Mouse (Mus musculus): ENCODE measurements around the gene Dazap2. TPM values are rescaled to one million over a fixed set of nuclear protein-coding genes. Genes with fewer than 3 reads are reported as not detected.

Dazap2 gene
- polyA plus RNA-seq, 1 experiment from 2014 or later, result 189 TPM

DNA sequence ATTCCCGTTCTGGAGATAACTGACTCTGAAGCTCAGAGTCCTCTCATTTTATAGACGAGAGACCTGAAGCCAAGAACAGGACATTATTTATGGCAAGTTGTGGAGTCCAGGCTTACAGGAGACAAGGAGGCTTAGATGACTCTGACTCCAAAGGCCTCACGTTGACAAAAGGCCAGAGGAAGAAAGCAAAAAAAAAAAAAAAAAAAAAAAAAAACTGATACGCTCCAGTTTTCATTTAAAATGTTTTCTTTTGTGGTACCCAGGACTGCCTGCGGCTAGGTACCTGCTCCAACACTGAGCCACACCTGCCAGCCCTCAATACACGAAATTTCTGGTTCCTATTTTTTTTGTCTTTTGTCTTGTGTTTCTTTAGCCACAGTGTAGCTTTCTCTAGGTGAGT, 52.3 kb downstream of the Dazap2 start:
- WGBS, result 55% methylated on average over 6 of the region's 6 CpGs
- Histone ChIP-seq H3K4me3 (ENCODE audit: low read depth, low read length) (no peak overlapping the region), H3K9me3 (ENCODE audit: control insufficient read depth, low read length) (no peaks in the 10 kb centered on the region)

DNA sequence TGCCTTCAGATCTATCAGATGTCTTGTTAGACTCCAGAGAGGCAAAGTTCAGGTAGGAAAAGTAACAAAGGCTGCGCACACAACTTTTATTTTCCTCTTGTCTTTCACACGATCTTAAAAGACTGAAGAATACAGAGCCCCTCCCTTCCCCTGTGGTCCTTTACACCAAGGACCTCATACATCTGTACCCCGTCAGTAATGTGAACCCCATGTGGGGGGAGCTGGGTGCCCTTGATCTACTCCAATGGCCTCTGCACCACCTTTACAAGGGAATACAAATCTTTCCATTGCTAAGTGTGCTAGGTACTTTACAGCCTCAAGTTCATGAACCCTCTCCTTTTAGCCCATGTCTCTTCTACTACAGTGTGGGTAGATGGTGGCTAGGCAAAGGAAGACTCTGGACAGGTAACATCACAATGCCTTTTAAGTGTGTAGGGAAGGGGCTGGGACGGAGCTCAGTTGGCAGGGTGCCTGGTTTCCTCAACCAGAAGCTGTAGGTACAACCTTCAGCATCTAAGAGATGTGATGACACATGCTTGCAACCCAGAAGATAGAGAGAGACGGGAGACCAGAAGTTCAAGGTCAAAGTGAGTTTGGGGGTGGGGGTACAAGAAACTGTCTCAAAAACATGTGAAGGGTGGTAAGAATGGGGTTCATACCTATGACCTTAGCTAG, 52.9 kb downstream of the Dazap2 start:
- H3K9me3 ChIP-seq (ENCODE audit: control insufficient read depth, low read length), result no peaks in the 10 kb centered on the region
- no peak overlapping the region for H3K4me2 ChIP-seq (ENCODE audit: low read depth, low read length)
- H3K4me3 ChIP-seq (ENCODE audit: low read depth, low read length), result no peak overlapping the region
- DNase-seq (ENCODE audit: low spot score) (no peak), ATAC-seq (ENCODE audit: low read depth) (no peak)
- H3K27me3 ChIP-seq (replicated peaks; ENCODE audit: control insufficient read depth, insufficient read depth, low read length), result no peaks in the 10 kb centered on the region
- H3K36me3 ChIP-seq (ENCODE audit: control insufficient read depth, insufficient read depth, low read length), result no peaks in the 10 kb centered on the region
- no peak overlapping the region for H3K27ac ChIP-seq (replicated peaks; ENCODE audit: low read depth, low read length)
- no peak overlapping the region for H3K9ac ChIP-seq (ENCODE audit: low read depth, low read length)
- H3K4me1 ChIP-seq (ENCODE audit: control insufficient read depth, insufficient read depth, low read length), result peaks cover 9% of the 10 kb centered on the region
- WGBS, result 77% methylated on average over 5 of the region's 5 CpGs

More for the DNA sequence above, 52.3 kb downstream of the Dazap2 start:
- no peaks in the 10 kb centered on the region for H3K27me3 ChIP-seq (replicated peaks; ENCODE audit: control insufficient read depth, insufficient read depth, low read length)
- no peak for ATAC-seq (ENCODE audit: low read depth)
- no peak overlapping the region for H3K9ac ChIP-seq (ENCODE audit: low read depth, low read length)
- no peak overlapping the region for H3K27ac ChIP-seq (replicated peaks; ENCODE audit: low read depth, low read length)
- no peak for DNase-seq (ENCODE audit: low spot score)
- peaks cover 9% of the 10 kb centered on the region for H3K4me1 ChIP-seq (ENCODE audit: control insufficient read depth, insufficient read depth, low read length)
- H3K4me2 ChIP-seq (ENCODE audit: low read depth, low read length), result no peak overlapping the region
- H3K36me3 ChIP-seq (ENCODE audit: control insufficient read depth, insufficient read depth, low read length), result no peaks in the 10 kb centered on the region

GRCm38 (mm10) chr15:100669337-100669736, 54.2 kb downstream of the Dazap2 start, which contains the start of gene Bin2:
Bin2 (minus strand) TSS chr15:100669553.
- no peak for DNase-seq (ENCODE audit: low spot score)
- WGBS, result 89% methylated on average over 19 of the region's 20 CpGs

DNA sequence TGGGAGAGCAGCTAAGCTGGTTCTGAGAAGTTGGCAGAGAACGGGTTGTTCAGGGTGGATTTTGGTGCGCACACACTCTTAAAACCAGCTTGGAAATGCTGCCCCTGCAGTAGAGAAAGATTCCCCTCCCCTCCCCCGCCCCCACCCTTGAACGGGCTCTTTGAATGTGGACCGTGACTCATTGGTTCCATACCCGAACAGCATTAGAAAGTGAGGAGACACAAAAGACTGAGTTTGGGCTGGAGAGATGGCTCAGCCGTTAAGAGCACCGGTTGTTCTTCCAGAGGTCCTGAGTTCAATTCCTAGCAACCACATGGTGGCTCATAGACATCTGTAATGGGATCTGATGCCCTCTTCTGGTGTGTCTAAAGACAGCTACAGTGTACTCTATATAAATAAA, 54.9 kb downstream of the Dazap2 start:
- Histone ChIP-seq H3K9ac (ENCODE audit: low read depth, low read length) (no peak overlapping the region), H3K27ac (replicated peaks; ENCODE audit: low read depth, low read length) (no peak overlapping the region), H3K9me3 (ENCODE audit: control insufficient read depth, low read length) (no peaks in the 10 kb centered on the region), H3K4me1 (ENCODE audit: control insufficient read depth, insufficient read depth, low read length) (peaks cover 9% of the 10 kb centered on the region), H3K27me3 (replicated peaks; ENCODE audit: control insufficient read depth, insufficient read depth, low read length) (no peaks in the 10 kb centered on the region), H3K4me3 (ENCODE audit: low read depth, low read length) (no peak overlapping the region), H3K4me2 (ENCODE audit: low read depth, low read length) (no peak overlapping the region), H3K36me3 (ENCODE audit: control insufficient read depth, insufficient read depth, low read length) (no peaks in the 10 kb centered on the region)
- DNase-seq (ENCODE audit: low spot score), result no peak
- 77% methylated on average over 8 of the region's 8 CpGs for WGBS
- ATAC-seq (ENCODE audit: low read depth), result no peak

More at GRCm38 (mm10) chr15:100669337-100669736, 54.2 kb downstream of the Dazap2 start, which contains the start of gene Bin2:
- peaks cover 9% of the 10 kb centered on the region for H3K4me1 ChIP-seq (ENCODE audit: control insufficient read depth, insufficient read depth, low read length)
- no peaks in the 10 kb centered on the region for H3K27me3 ChIP-seq (replicated peaks; ENCODE audit: control insufficient read depth, insufficient read depth, low read length)
- H3K9me3 ChIP-seq (ENCODE audit: control insufficient read depth, low read length), result no peaks in the 10 kb centered on the region
- no peak within 1 kb of the TSS for H3K27ac ChIP-seq (replicated peaks; ENCODE audit: low read depth, low read length)
- no peaks in the 10 kb centered on the region for H3K36me3 ChIP-seq (ENCODE audit: control insufficient read depth, insufficient read depth, low read length)
- ATAC-seq (ENCODE audit: low read depth), result no peak
- no peak within 1 kb of the TSS for H3K9ac ChIP-seq (ENCODE audit: low read depth, low read length)
- H3K4me2 ChIP-seq (ENCODE audit: low read depth, low read length), result no peak within 1 kb of the TSS
- no peak within 1 kb of the TSS for H3K4me3 ChIP-seq (ENCODE audit: low read depth, low read length)

Small RNA genes within 50 kb of the gene (microRNA-seq; reads per million reads assigned to microRNA genes)
- gene Mir6961 (ENCODE audit: borderline number of aligned reads), result not detected

Other genes starting within 250 kb of the Dazap2 start
- gene Gm5475, start 193.2 kb upstream of the Dazap2 start, polyA plus RNA-seq (2014; fragmentation: Nextera tagmentation; extraction: Ambion mirVana), result 0.14 TPM in 1 of 2 replicates, not detected in the other
- 15.5 and 17.0 TPM in 2 replicates for gene Slc11a2, start 190.3 kb upstream of the Dazap2 start, polyA plus RNA-seq (2014; fragmentation: Nextera tagmentation; extraction: Ambion mirVana)
- 26.6 and 30.4 TPM in 2 replicates for gene Letmd1, start 146.3 kb upstream of the Dazap2 start, polyA plus RNA-seq (2014; fragmentation: Nextera tagmentation; extraction: Ambion mirVana)
- gene Csrnp2, start 119.9 kb upstream of the Dazap2 start, polyA plus RNA-seq (2014; fragmentation: Nextera tagmentation; extraction: Ambion mirVana), result 15.5 and 17.3 TPM in 2 replicates
- 17.4 and 22.6 TPM in 2 replicates for gene Tfcp2, start 63.3 kb upstream of the Dazap2 start, polyA plus RNA-seq (2014; fragmentation: Nextera tagmentation; extraction: Ambion mirVana)
- gene Pou6f1, start 15.4 kb upstream of the Dazap2 start, polyA plus RNA-seq (2014; fragmentation: Nextera tagmentation; extraction: Ambion mirVana), result 8.3 and 10.1 TPM in 2 replicates
- gene Smagp, start 21.6 kb downstream of the Dazap2 start, polyA plus RNA-seq (2014; fragmentation: Nextera tagmentation; extraction: Ambion mirVana), result 15.8 and 17.2 TPM in 2 replicates
- 2.3 and 2.4 TPM in 2 replicates for gene Bin2, start 54.2 kb downstream of the Dazap2 start, polyA plus RNA-seq (2014; fragmentation: Nextera tagmentation; extraction: Ambion mirVana)
- 2.4 and 3.8 TPM in 2 replicates for gene Cela1, start 72.6 kb downstream of the Dazap2 start, polyA plus RNA-seq (2014; fragmentation: Nextera tagmentation; extraction: Ambion mirVana)
- gene Galnt6, start 114.0 kb downstream of the Dazap2 start, polyA plus RNA-seq (2014; fragmentation: Nextera tagmentation; extraction: Ambion mirVana), result 1.5 and 2.1 TPM in 2 replicates
- 3.1 and 4.3 TPM in 2 replicates for gene Slc4a8, start 146.4 kb downstream of the Dazap2 start, polyA plus RNA-seq (2014; fragmentation: Nextera tagmentation; extraction: Ambion mirVana)

Measured in embryonic facial prominence, embryonic 14.5 days (tissue).